Mouse (Mus musculus): ENCODE measurements around the gene Cdc5l. TPM values are rescaled to one million over a fixed set of nuclear protein-coding genes. Genes with fewer than 3 reads are reported as not detected.
"Not testable (repeated sequence)": the region's sequence is repeated elsewhere in the genome, so short reads cannot be mapped to it uniquely, and the experiment has no call there.

The Cdc5l gene
- total RNA-seq (2021), result 10 to 100 TPM; 49.1 to 52.0 TPM
- long read RNA-seq, experiment 1, transcript Cdc5l-201 (16 exons, 3,027 nt), result major isoform, 15 of 18 reads
- long read RNA-seq, experiment 1, partial matches to known transcripts, result 3 of 18 reads
- long read RNA-seq, experiment 1, other reads (novel, unspliced or antisense), result 0 of 18 reads
- long read RNA-seq, experiment 2, transcript Cdc5l-201 (16 exons, 3,027 nt), result major isoform, 40 of 56 reads
- long read RNA-seq, experiment 2, partial matches to known transcripts, result 15 of 56 reads
- long read RNA-seq, experiment 2, other reads (novel, unspliced or antisense), result 1 of 56 reads

- DNase-seq (ENCODE audit: low spot score in 2 of 2), result peak; percentile 91 to 95
Measured at GRCm38 (mm10) chr17:45433419-45434261, at the start of gene Cdc5l. Gene Cdc5l, minus strand, starts transcription at chr17:45433737.

DNA sequence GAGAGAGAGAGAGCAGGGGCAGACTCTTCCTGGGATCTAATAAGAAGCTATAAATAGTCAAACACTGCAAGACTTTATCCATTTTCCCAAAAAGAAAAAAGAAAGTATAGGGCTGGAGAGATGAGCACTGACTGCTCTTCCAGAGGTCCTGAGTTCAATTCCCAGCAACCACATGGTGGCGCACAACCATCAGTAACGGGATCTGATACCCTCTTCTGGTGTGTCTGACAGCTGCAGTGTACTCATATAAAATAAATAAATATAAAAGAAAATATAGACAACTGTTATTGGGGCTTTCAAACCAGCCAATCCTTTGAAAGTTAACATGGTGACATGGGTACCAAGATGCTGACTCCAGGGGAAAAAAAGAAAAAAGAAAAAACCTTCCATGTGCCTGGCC, 46.9 kb upstream of the Cdc5l start:
- no peak for DNase-seq (ENCODE audit: low spot score in 2 of 2)

GRCm38 (mm10) chr17:45478234-45478825, 44.8 kb upstream of the Cdc5l start:
- peak; percentile 52 to 77 for DNase-seq (ENCODE audit: low spot score in 2 of 2)

- peak; percentile 24 to 34 for DNase-seq (ENCODE audit: low spot score in 2 of 2)
Measured at GRCm38 (mm10) chr17:45474669-45475465, 41.3 kb upstream of the Cdc5l start, which contains the start of gene Spats1. Gene Spats1, minus strand, starts transcription at chr17:45475415.

DNA sequence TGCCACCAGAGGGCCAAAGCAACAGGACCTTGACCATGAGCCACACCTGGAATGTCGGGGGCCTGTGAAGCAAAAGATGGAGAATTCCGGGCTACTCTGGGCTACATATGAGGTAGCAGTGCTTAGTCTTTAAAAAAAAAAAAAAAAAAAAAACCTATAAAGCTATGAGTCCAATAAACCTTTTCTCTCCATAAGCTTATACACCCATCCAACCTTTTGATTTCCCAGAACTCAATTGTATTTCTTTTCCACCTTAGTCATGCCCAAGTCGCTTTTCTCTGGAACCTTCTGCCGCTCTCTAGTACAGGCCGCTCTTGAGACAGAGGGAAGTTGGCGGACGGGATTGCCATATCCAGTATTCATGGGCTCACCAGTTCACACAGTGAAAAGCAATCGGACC, 40.6 kb upstream of the Cdc5l start:
- DNase-seq (ENCODE audit: low spot score in 2 of 2), result no peak

- no peak for DNase-seq (ENCODE audit: low spot score in 2 of 2)
Measured at GRCm38 (mm10) chr17:45473667-45474066, 40.1 kb upstream of the Cdc5l start.

- no peak for DNase-seq (ENCODE audit: low spot score in 2 of 2)
Measured at GRCm38 (mm10) chr17:45470726-45471125, 37.2 kb upstream of the Cdc5l start.

GRCm38 (mm10) chr17:45468302-45468701, 34.8 kb upstream of the Cdc5l start:
- no peak for DNase-seq (ENCODE audit: low spot score in 2 of 2)

DNA sequence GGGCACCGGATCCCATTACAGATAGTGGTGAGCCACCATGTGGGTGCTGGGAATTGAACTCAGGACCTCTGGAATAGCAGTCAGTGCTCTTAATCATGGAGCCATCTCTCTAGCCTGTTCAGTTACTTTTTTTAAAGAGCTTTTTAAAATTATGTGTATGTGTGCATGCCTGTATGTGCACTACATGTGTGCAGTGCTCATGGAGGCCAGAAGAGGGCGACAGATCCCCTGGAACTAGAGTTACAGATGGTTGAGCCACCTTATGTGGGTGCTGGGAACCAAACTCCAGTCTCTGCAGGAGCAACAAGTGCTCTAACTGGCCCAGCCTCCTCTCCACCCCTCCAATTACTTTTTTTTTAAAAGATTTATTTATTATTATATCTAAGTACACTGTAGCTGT, 33.2 kb upstream of the Cdc5l start:
- DNase-seq (ENCODE audit: low spot score in 2 of 2), result no peak

DNA sequence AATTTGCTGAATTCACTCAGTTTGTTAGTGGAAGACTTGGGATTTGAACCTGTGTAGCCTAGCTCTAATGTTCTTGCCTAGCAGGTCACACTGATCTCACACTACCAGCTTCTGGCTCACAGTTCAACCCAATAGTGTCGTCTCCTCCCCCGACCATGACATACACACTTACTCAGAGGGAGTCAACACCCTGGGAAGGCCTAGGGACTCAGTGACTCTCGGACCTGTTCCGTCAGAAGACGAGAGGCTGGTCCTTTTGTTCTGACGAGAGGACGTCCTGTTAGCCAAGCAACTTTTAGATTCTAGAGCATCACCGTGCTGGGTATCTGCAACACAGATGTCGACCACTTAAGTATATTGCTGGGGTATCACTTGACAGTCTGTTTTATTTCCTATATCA, 30.7 kb upstream of the Cdc5l start:
- no peak for DNase-seq (ENCODE audit: low spot score in 2 of 2)

DNA sequence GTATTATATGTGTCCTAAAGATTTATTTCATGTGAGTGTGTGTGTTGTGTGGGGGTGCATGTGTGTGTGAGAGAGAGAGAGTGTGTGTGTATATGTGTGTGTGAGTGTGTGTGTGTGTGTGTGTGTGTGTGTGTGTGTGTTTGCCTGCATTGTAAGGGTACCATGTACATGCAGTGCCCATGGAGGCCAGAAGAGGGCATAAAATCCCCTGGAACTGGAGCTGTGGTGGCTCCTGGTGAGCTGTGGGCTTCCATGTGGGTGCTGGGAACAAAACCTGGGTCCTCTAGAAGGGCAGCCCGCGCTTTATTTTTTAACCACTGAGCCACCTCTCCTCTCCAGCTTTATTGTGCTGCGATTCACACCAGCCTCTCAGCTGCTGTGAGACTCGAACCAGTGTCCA, 29.0 kb upstream of the Cdc5l start:
- no peak for DNase-seq (ENCODE audit: low spot score in 2 of 2)

DNA sequence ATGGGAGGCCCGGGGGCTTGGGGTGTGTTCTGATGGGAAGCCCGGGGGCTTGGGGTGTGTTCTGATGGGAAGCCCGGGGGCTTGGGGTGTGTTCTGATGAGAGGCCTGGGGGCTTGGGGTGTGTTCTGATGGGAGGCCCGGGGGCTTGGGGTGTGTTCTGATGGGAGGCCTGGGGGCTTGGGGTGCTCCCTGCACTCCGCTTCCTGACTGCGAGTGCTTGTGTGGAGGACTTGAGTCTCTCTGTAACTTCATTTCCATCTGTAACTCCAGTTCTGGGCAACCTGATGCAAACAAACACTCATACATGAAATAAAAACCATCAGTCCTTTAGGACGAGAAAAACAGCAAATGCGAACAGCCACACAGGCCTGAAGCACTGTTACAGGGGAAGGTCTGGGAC, 25.5 kb upstream of the Cdc5l start:
- no peak for DNase-seq (ENCODE audit: low spot score in 2 of 2)

- DNase-seq (ENCODE audit: low spot score in 2 of 2), result no peak
Measured at GRCm38 (mm10) chr17:45458516-45458915, 25.0 kb upstream of the Cdc5l start.

GRCm38 (mm10) chr17:45457487-45457886, 23.9 kb upstream of the Cdc5l start:
- DNase-seq (ENCODE audit: low spot score in 2 of 2), result no peak

DNA sequence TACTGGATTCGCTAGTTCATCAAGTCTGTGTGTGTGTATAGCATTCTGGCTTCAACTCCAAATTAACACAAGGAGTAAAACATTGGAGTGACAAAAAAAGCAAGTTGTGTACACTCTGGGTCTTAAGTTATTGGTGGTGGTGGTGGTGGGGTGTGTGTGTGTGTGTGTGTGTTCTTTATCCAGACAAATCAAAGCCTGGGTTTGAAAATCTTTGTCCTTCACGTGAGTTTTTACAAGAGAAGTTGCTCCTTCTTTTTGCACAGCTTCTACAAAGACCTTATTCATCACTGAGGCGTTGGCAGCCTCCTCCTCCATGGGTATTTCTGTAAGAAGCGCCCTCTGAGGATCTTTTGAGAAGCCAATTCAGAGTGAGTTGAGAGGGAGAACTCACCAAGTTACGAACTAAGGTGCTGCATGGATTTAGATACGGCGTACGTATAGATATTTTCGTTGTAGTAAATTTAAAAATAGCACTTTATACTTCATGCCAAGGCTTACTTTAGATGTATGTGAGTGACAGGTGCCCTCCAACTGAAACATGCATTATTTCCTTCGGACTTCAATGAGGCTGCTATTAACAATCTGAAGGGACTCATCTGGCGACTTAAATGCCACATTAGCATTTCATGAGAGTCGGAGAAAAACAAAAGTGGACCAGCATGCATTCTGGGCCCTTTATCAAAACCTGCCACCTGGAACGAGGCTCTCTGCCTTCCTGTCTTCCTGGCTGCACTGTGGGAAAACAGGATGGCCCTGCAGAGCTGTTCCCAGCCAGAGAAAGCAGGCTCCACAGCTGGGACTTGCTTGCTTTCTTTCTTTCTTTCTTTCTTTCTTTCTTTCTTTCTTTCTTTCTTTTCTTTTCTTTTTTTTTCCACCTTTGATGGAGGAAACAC, 23.0 kb upstream of the Cdc5l start:
- DNase-seq (ENCODE audit: low spot score in 2 of 2), result no peak

DNA sequence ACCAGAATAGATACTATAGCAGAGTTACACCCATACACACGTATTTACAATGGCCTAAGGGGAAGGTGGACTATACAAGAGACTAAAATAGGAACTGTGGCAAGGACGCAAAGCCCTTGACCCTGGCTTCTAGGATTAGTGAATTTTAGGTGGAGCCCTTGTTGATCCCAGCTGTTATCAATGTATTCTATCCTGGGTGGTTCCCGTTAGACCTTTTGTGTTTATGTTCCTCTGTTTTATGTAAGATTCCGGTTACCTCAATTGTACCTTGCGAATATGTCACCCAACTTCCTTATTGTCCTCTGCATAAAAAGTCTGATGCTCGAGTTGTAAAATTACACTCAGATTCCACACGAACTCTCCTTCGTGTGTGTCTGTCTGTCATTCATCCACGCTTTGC, 22.2 kb upstream of the Cdc5l start:
- DNase-seq (ENCODE audit: low spot score in 2 of 2), result not testable (repeated sequence)

DNA sequence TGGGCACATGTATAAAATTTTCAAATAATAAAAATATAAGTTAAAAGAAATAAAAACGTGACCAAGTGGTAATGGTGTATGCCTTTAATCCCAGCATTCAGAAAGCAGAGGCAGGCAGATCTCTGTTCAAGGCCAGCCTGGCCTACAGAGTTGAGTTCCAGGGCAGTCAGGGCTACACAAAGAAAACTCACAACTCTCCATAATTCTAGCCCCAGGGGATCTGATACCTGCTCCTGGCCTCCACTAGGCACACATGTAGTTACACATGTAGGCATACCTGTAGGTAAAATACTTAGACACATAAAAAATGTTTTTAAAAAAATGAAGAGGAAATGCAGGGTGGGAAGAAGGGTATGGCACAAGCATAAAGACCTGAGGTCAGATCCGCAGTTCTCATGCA, 21.3 kb upstream of the Cdc5l start:
- DNase-seq (ENCODE audit: low spot score in 2 of 2), result no peak

DNA sequence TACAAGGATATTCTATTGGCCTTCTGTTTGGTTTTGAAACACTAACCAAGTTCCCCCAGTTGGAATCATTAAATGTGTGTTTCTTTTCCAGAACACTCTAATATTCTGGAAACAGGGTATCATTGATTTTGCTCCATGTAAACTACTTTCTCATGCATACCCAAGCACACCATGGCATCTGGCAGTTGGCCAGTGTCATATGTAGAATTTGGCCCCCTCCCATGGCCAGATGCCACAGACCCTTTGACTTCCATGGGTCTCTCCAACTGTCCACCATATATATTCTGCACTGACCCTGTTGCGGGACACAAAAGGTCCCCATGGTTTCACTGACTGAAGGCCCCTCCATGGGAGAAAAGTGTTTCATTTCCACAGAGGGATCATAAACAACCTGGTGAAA, 18.7 kb upstream of the Cdc5l start:
- no peak for DNase-seq (ENCODE audit: low spot score in 2 of 2)

DNA sequence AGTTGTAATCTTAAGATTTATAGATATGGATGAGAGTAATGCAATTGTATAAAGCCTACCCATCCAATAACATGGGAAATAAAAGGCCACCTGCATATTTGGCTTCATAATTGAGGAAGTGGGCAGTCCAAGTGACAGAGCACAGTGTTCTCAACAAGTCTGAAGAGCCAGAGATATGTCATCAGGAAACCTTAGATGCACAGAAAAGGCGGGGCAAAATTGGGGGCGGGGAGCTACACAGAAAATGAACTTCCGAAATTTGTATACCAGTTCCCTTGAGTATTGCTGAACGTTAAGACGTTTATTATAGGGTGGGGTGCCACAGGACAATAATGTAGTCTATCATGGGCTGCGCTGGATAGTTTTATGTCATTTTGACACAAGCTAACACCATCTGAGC, 16.6 kb upstream of the Cdc5l start:
- DNase-seq (ENCODE audit: low spot score in 2 of 2), result no peak

GRCm38 (mm10) chr17:45449586-45449985, 16.0 kb upstream of the Cdc5l start:
- DNase-seq (ENCODE audit: low spot score in 2 of 2), result no peak

All from adrenal gland, postnatal 4 days (tissue).